32 mouse cellular contexts compared by ENCODE assay signal in genomic region chr1:105550163-105550562, GRCm38 (mm10).
"Had no signal": no experiment of that assay in that cellular context is flagged by ENCODE, and none has a peak within 500 bp of the region (broad histone marks: within the 10 kb centered on the region; RNA-seq: fewer than 3 reads in every experiment).

No protein-coding gene starts in this region.

- ATAC-seq: hindbrain, embryonic 16.5 days; hindbrain, postnatal 0 days; inflammation-experienced regulatory T-cells, adult 6 months had no signal

- DNase-seq: heart, postnatal 10 days; heart, postnatal 14 days; heart, postnatal 36 days; kidney, adult 11 months; kidney, adult 18-20 months; kidney, adult 2 months; kidney, adult 8-10 months; kidney, adult 9 months; kidney, postnatal 10 days; kidney, postnatal 14 days; kidney, postnatal 25 days; kidney, postnatal 36 days; kidney, postnatal 4 days; layer of hippocampus, adult 9-11 months; layer of hippocampus, postnatal 36 days had no signal

- H3K9me3 ChIP-seq: heart, embryonic 12.5 days; heart, embryonic 13.5 days; heart, embryonic 15.5 days; hindbrain, embryonic 10.5 days; hindbrain, embryonic 12.5 days; hindbrain, embryonic 13.5 days; hindbrain, embryonic 15.5 days; intestine, embryonic 15.5 days; kidney, embryonic 15.5 days had no signal

- H3K4me3 ChIP-seq: heart, embryonic 12.5 days; heart, embryonic 13.5 days; heart, embryonic 15.5 days; hindbrain, embryonic 10.5 days; hindbrain, embryonic 12.5 days; hindbrain, embryonic 13.5 days; hindbrain, embryonic 15.5 days; intestine, embryonic 15.5 days; kidney, embryonic 15.5 days; layer of hippocampus, adult 2 months; left cerebral cortex, adult 2 months had no signal

- H3K4me1 ChIP-seq: heart, embryonic 12.5 days; heart, embryonic 13.5 days; heart, embryonic 15.5 days; hindbrain, embryonic 10.5 days; hindbrain, embryonic 12.5 days; hindbrain, embryonic 13.5 days; hindbrain, embryonic 15.5 days; intestine, embryonic 15.5 days; kidney, embryonic 15.5 days had no signal

- H3K9ac ChIP-seq: heart, embryonic 12.5 days; heart, embryonic 13.5 days; heart, embryonic 15.5 days; hindbrain, embryonic 12.5 days; hindbrain, embryonic 13.5 days; hindbrain, embryonic 14.5 days; hindbrain, embryonic 15.5 days; intestine, embryonic 15.5 days; kidney, embryonic 15.5 days had no signal

- H3K36me3 ChIP-seq: heart, embryonic 15.5 days; hindbrain, embryonic 10.5 days; hindbrain, embryonic 12.5 days; hindbrain, embryonic 13.5 days; hindbrain, embryonic 15.5 days; intestine, embryonic 15.5 days had no signal

- H3K27ac ChIP-seq: heart, embryonic 13.5 days; heart, embryonic 15.5 days; hindbrain, embryonic 10.5 days; hindbrain, embryonic 12.5 days; hindbrain, embryonic 13.5 days; hindbrain, embryonic 14.5 days; hindbrain, embryonic 15.5 days; hindbrain, postnatal 0 days; intestine, embryonic 15.5 days; kidney, embryonic 15.5 days; kidney, postnatal 0 days; layer of hippocampus, adult 2 months; left cerebral cortex, adult 2 months had no signal

- H3K27me3 ChIP-seq: heart, embryonic 12.5 days; heart, embryonic 13.5 days; heart, embryonic 15.5 days; hindbrain, embryonic 12.5 days; hindbrain, embryonic 13.5 days; hindbrain, embryonic 15.5 days; intestine, embryonic 15.5 days; kidney, embryonic 15.5 days had no signal

- H3K4me2 ChIP-seq: heart, embryonic 11.5 days; heart, embryonic 12.5 days; heart, embryonic 13.5 days; heart, embryonic 15.5 days; hindbrain, embryonic 12.5 days; hindbrain, embryonic 13.5 days; hindbrain, embryonic 14.5 days; hindbrain, embryonic 15.5 days; intestine, embryonic 15.5 days; kidney, embryonic 15.5 days had no signal
